Mouse (Mus musculus) c-Kit-positive CD71-positive TER-119-positive erythroid progenitor cells, embryonic 14.5 days (primary cell): ENCODE measurements around the gene Cnn1.
A peak's percentile ranks its signal among the peaks of the same experiment; 100 is the strongest.
"Not testable (repeated sequence)": the region's sequence is repeated elsewhere in the genome, so short reads cannot be mapped to it uniquely, and the experiment has no call there.

Experiments used
- DNase-seq: peaks from one replicate; pipeline ENCODE4 v3.0.0-alpha.2; 2013; ENCODE audit warnings: low spot score

Gene Cnn1

DNA sequence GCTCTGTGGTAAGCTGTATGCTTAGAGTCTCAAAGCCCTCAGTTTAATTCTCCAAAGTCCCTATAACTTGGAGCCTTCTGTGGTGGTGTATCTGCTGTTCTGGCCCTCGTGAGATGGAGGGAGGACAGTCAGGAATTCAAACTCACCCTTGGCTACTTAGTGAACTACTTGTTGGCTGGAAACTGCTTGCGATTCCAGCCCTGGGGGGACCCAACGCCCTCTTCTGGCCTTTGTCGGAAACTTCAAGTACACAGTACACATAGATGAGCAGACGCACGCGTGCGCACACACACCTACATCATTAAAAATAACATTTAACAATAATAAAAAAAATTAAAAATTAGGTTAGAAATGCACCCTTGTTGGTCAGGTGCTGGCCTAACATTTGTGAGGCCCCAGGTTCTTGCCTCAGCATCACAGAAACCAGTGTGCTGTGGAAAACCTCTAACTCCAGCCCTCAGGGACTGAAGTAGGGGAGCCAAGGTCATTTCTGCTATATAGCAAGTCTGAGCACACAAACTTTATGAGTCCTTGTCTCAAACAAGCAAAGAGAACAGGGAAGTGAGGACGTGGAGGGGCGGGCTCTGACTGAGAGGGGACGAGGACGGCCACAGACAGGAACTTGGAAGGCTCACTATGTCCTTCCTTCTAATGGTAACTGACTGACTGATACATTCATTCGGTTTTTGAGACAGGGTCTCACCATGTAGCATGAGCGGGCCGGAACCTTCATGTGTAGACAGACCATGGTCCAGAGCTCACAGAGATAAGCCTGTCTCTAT lies 26.4 kb downstream of the Cnn1 start:
- DNase-seq, result no peak

DNA sequence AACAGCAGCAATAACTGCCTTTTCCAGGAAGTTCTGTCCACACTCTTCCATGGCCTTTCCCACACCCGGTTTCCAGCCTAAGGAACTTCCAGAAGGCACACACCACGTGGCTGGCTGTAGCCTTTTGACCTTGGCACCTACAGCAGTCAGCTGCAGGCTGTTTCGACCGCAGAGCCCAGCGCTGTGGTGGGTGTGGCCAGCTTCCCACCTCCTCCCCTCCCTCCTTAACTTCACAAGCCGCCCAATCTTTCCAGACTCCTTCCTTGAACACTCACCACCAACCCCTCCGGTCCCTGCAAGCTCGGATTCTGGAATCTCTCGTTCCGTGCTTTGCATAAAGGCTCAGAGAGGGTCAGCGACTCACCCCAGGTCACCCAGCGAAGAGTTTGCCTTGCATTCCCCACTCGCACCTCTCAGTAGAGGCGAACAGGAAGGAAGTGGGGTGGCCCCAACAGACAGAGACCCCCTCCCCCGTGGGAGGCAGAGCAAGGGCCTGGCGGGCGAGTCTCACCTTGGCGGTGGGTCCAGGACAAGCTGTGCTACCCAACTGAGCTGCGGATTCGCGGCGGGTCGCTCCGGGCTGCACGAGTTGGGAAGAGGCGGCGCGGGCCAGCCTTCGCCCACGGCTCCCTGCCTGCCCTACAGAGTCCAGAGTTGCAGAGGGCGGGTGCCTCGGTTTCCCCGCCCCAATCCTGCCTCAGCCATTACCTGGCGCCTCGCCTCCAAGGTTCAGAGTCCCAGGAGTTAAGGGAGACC lies 32.4 kb downstream of the Cnn1 start:
- DNase-seq, result peak; percentile 45

DNA sequence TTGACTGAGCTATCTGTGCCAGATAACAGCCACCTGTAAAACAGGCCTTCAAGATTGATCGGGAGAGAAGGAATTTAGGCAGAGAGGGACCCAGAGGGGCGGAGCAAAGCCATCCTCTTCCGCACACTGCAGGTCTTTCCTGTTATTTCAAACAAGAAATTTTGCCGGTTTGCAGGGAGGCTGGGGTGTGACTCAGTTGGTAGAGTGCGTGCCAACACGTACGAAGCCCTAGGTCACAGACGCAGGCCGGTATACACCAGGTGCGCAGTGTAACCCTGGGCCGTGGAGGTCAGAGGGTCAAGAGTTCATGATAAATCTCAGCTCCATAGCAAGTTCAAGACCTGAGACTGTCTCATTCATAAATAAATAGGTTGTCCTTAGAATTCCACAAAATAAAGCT lies 33.2 kb downstream of the Cnn1 start:
- DNase-seq, result no peak

DNA sequence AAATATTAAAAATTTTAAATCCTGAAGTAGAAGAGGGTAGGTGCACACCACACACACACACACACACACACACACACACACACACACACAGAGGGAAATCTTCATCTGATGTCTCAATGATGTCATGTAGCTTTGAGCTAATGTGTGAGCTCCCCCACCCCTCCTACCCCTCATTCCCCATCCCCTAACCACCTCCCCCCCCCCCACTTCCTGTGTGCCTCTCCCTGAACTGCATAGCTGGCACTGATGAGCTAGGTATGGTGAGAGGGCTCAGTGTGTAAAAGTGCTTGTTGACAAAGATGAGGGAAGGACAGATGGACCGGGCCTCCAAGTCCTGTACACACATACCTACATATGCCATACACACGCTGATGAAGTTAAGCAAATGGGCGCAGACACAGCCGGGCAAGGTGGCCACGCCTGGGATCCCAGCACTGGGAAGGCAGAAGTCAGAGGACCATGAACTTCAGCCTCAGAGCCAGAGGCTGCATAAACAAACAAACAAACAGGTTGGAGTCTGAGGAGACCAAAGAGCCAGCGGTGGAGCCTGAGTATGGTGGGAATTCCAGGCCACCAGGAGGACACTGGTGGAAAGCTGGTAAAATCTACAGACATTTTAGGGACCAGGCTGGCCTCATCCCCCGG lies 35.4 kb downstream of the Cnn1 start:
- peak; percentile 30 for DNase-seq

DNA sequence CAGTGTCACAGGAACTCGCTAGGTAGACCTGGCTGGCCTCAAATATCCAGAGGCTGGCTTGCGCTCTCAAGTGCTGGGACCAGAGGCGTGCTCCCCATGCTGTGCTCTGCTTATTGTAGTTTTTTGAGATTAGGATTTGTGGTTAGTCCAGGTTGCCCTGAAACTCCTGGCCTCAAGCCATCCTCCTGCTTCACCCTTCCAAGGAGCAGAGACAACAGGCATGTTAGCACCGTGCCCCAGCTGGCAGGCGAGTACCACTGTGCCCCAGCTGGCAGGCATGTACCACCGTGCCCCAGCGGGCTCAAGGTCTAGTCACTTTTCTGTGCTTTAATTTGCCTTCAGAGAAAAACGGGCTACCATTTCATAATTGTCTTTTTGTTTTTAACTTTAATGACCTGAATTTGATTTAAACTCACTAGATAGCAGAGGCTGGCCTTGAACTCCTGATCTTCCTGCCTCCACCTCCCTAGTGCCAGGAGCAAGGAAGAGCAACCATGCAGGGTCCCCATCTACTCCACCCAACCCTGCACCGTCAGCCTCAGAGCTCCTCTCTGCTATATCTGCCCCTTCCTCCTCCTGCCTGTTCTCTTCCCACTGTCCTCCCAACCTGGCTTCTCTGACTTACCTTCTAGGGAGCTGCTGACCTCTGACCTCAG lies 36.1 kb downstream of the Cnn1 start:
- no peak for DNase-seq

DNA sequence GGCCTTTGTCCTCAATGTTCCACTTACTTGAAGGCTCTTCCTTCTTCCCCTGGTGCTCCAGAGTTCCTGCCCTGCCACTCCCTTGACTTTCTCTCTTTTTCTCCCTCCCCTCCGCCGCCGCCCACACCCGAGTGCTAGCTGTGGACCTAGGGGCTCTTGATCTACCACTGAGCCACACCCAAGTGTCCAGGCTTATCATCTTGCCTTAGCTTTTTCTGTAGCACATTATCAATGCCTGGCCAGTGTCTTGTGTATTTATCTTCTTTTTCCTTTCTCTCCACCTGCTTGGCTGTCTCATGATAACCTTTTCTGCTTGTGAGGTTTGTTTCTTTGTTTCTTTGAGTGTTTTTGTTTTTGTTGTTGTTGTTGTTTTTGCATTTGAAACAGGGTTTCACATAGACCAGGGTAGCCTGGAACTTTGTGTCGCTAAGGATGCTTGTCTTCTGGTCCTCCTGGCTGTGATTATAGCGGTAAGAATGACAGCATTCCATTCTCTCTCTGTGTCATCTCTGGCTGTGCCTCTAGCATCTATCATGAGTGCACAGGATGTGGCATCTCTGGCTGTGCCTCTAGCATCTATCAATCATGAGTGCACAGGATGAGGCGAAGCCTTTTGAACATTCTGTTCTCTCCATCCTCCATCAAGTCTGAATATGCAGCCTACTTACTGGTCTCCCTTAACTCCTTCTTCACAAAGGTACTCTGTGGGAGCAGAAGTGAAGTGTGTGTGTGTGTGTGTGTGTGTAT lies 36.8 kb downstream of the Cnn1 start, which contains the start of gene Acp5:
Gene Acp5, minus strand, starts transcription at position 68 of the 747 bp plus-strand sequence.
- peak; percentile 87 for DNase-seq

DNA sequence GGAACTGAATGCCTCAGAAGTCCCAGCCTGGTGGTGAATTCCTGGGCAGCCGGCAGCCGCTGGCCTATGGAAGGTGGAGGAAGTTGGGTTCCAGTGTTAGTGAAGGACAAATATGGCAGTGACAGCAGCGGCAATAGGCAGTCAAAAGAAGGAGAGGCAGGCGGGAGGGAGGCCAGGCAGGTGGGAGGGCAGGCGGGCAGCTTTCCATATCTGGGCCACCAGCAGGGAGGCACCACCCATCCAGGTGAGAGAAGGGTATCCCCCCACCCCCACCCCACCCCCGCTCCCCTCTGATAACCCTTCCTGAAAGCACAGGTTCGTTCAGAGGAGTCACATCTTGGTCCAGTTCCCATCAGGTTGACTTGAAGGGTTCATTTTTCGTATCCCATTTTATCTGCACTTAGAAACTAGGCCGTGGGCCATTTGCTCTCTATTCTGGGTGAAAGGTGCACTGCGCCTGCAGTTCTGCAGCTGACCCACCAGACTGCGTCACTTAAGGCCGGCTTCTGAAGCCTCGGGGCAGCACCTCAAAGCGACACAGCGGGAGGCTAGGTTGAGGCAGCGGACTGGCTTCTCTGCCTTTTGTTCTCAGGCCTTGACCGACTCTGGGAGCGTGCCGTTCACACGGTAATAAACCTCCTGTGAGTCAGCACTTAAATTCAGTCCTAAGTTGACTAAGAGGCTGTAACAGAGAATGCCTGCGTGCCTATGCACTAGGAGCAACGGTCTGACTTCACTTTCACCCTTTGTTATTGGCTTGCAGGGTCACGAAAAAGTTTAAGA lies 37.9 kb downstream of the Cnn1 start:
- DNase-seq, result peak; percentile 44

DNA sequence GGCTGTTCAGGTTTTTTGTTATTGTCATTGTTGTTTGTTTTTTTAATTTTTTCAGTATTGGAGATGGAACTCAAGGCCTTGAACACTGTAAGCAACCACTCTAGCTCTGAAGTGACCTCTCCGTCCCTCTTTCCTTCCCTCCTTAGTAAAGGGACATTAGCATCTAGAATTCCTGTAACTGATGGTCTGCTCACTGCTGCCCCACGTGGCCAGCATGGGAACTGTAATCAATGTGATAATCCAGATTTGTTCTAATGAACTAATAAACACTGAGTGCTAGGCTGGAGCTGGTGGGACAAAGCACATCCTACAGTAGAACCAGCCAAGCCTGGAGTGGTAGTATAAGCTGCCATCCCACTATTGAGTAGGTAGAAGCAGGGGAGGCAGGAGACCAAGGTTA lies 39.5 kb downstream of the Cnn1 start:
- DNase-seq, result peak; percentile 62

DNA sequence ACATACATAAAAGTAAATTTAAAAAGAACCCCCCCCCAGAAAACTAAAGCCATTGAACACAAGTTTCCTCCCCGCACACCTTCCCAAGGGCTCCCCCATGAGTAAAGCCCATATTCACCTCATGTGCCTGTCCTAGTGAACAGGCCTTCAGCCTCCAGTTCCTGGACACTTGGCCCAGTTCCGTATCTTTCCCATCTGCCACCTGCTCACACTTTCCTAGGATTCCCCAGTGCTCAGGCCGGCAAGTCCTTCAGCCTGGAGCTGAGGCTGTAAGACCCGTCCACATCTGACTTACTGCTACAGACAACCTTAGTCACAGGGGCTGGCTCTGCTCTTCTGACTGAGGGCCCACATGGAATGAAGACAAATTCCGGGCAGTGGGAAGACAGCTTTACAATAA lies 40.7 kb downstream of the Cnn1 start:
- DNase-seq, result no peak

DNA sequence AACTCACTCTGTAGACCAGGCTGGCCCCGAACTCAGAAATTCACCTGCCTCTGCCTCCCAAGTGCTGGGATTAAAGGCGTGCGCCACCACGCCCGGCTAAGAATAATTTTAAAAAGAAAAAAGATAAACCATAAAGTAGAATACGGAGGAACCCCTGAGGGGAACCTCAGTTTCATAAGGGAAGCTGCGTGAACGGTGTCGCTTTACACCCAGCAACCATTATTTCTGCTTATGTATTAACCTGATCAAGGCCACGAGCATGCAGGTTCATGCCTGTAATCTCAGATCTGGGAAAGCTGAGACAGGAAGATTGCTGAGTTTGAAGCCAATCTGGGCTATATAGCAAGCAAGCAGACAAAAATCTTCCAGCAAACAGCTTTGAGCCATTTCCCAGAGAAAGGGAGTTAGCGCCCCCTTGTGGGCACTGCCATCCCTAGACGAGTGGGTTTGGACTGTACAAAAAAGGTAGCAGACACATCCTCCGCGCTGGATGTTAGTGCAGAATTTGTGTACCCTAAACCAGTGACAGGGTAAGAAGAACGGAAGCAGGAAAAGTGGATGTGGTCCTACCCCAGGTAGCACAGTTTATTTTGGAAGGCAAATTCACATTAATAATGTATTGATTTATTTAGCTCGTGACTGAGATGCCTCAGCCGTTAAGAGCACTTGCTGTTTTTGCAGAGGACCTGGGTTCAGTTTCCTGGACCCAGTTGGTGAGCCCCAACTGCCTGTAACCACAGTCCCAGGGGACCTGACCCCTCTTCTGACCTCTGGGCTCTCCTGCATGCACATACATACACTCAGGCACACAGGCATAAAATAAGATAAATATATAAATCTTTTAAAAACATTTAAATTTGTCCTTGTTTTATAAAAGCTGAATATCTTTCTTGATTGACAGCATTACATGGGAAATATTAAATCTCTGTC lies 44.4 kb downstream of the Cnn1 start:
- DNase-seq, result peak; percentile 90

DNA sequence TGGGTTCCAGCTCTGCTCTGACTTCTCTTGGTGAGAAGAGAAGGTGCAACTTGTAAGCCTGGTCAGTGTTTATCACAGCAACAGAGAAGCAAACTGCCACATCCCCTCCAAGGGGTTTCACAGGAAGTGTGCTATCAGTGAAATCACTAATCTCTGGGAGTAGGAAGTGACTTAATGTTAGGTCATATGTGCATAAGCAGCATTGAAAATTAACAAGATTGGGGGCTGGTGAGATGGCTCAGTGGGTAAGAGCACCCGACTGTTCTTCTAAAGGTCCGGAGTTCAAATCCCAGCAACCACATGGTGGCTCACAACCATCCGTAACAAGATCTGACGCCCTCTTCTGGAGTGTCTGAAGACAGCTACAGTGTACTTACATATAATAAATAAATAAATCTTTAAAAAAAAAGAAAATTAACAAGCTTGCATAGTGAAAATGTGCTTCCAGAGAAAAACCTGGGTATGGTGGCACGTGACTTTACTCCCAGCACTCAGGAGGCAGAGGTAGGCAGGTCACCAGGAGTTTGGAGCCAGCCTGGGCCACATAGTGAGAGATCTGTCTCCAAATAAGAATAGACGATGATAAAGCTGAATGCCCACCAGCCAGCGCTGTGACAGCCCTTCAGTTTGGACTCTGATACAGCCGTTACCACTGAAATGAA lies 45.4 kb downstream of the Cnn1 start:
- DNase-seq, result no peak

DNA sequence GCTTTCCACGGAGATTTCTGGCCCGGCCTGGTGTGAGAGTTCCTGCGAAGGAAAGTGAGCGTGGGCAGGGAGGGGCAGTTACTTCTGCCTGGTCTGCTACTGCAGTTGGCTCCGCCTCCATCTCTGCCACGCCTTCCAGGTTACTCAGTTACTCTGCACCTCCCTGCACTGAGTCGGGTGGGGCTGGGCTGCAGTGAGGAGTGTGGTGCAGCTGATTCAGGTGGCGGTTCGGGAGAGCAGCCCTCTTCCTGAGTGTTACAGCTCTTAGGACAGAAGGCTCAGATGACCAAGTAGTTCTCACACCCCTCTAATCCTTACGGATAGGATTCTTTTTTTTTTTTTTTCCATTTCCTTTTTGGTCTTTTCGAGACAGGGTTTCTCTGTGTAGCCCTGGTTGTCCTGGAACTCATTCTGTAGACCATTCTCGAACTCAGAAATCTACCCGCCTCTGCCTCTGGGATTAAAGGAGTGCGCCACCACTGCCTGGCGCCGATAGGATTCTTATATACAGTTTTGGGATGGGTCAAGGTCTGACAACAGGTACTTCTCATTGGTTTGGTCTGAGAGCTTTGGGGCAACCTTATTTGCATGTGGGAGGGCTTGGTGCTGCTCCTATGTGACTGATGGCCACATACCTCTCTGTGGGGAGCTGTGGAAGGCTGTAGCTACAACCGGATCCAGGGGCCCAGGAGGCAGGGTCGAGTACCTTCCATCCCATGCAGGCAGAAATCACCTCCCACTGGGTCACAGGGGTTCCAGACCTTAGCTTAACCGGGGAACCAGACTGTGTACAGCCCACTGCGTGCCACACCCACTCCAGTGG lies 50.6 kb downstream of the Cnn1 start:
- DNase-seq, result no peak

DNA sequence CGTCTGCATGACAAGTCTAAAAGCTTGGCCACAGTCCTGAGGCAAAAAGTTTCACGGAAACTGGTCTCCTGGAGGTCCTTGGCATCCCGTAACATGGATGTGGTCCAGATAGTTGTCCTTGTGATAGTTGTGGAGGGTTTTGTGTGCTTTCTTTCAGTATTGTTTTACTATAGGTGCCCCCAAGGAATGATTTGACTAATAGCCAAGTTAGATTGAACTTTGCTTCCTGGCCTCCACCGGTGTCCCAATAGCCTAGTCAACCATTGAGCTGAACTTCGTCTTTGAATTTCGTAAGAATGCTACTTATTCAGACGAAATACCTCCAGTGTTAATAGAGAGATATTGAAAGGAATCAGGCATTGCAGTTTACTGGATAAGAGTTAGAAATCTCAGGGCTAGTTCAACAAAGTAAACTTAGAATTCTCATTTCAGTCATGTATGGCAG lies 51.3 kb downstream of the Cnn1 start:
- DNase-seq, result not testable (repeated sequence)

DNA sequence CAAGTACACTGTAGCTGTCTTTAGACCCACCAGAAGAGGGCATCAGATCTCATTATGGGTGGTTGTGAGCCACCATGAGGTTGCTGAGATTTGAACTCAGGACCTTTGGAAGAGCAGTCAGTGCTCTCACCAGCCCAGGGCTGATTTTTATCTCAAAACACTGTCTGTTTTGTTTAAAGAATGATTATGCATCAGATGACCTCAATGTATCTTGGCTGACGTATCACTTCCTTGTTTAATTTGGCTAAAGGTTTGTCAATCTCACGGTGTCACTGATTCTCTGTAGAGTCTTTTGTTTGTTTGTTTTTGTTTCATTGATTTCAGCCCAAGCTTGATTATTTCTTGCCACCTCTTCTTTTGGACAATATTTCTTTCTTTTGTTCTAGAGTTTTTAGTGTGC lies 51.9 kb downstream of the Cnn1 start:
- DNase-seq, result no peak

DNA sequence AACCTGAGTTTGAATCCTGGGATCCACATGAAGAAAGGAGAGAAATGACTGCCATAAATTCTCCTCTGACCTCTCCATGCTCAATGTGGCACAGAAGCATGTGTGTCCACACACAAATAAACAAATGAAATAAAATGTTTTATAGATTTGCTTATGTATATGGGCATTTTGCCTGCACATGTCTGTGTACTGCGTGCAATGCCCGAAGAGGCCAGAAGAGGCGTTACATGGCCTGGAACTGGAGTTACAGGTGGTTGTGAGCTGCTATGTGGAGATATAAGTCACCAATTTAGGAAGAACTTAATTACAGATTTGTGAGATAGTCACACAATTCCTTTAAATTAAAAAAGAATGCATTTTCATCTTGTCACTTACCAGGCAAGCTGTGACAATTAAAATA lies 54.8 kb downstream of the Cnn1 start:
- no peak for DNase-seq

DNA sequence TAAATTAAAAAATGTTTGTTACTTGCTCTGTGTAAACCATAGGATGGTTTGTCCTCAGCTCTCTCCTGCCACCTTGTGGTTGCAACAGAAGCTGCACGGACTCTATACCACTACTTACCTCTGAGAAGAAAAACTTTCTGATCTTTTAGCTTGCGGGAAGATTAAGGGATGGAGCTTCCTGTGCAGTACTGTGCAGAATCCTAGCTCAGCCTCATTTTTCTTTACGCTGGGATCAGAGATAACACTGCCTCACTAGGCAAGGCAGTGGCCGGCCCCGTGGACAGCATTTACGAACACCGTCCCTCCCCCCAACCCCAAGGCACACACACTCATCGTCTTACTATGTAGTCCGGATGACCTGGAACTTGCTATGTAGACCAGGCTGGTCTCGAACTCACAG lies 56.6 kb downstream of the Cnn1 start:
- DNase-seq, result peak; percentile 82

DNA sequence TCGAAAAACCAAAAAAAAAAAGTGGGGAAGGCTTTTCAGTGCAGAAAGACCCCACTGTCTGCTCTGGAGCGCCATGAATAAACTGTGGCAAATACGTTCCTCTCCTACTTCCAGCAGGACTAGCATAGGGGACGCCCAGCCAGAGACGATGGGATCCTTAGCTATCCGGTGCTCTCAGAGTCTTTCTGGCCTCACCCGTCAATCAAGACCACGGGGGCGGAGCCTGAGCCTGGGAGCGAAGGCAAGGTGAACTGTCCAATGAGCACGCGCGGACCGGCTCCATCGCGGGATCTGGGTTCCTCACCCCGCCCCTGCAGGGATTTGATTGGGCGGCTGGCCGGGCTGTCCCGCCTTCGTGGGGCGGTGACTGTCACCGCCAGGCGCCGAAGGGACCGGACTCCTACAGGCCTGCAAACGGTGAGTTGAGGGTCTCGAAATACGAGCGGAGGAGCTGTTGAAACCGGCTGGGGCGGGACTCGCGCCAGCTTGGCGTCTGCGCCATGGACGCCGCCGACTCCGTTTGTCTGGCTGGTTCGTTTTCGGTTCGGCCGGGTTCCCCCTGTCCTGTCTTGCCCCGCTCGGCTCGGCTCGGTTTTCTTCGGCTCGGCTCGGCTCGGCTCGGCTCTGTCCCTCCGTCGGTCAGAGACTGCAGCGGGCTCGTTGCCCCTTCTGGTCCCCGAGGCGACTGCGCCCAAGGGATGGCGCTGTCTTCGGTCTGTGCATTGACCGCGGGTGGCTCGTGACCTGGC lies 57.7 kb downstream of the Cnn1 start, which contains the start of gene Pigyl:
Gene Pigyl, plus strand, starts transcription at position 350 of the 749 bp plus-strand sequence.
- peak; percentile 100 for DNase-seq
